Mouse (Mus musculus) CD4-positive helper T cell, adult 2 months (primary cell): ENCODE data around the gene Gfy.
A peak's percentile ranks its signal among the peaks of the same experiment; 100 is the strongest.

ENCODE experiments used
- DNase-seq: peaks from one replicate; pipeline ENCODE4 v3.0.0-alpha.2; 2012; ENCODE audit warnings: low read depth, missing footprints, low spot score

Gene Gfy

DNA sequence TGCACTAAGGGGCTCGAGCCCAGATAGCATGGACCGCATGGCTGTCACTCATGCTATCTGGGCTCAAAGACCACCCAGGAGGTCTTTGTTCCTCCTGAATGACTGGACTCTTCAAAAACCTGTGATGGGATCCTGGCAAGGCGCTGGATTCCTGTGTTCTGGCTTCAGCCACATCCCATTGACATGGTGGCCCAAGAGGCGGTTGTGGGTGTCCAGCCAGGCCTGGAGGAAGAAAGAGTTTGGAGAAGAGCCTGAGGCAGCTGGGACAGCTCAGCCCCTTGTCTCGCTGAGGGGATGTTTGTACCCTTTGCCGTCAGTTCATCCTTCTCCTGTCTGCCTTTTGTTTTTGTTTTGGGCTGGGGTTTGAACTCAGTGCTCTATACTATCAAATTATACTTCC lies 29.8 kb downstream of the Gfy start:
- no peak for DNase-seq

DNA sequence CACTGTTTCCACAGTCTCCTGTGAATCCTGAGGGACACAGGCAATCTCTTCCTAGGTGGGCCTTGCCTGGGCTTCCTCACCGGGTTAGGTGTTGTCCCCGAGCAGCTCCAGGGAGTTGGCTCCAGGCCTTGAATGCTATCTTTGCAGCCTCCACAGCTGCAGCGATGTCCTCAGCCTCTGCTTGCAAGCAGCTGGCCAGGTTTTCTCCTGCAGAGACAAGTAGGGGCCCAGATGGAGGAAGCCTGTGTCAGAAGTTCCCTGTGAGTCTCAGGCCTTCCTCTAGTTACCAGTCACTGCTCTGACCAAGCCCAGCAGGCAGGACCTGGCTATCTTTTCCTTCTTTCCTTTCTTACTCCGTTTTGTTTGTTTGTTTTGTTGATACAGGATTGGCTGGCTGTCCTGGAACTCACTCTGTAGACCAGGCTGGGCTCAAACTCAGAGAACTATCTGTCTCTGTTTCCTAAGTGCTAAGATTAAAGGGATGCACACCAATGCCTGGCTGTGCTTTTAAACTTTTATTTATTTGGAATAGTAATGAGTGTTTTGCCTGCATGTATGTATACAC lies 30.8 kb downstream of the Gfy start:
- DNase-seq = no peak

DNA sequence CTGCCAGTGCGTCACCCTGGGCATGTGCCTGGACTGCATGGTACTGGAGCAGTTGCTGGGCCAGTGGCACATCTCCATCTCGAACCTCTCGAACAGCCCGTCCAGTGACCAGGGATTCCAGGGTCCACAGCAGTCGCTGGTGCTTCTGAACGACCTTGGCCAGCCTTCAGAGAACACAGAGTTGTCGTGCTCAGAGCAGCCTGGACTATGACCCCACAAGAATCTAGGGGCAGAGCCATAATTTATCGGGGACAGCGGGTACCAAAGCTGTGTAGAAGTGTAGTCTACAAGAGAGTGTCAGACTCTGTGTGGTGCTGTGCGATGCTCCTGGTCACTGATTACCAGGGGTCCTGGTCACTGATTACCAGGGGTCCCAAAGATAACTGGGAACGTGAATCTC lies 31.5 kb downstream of the Gfy start:
- DNase-seq = no peak

DNA sequence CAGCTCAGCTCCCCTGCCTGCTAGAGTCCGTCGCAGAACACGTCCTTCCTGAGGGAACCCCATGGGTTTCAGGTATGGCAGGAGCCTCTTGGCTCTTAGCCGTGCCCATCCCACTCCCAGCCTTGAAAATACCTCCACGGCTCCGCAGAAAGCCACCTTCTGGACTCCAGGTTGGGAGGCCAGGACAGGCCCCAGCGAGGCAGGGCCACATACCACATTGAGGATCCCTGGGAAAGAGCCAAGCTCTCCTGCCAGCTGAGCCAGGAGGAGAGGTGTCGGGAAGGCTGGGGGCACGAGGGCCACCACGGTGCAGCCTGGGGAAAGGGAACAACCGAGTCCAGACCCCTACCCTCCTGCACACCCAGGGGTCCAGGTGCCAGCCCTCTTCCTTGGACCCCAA lies 32.1 kb downstream of the Gfy start:
- DNase-seq = no peak

DNA sequence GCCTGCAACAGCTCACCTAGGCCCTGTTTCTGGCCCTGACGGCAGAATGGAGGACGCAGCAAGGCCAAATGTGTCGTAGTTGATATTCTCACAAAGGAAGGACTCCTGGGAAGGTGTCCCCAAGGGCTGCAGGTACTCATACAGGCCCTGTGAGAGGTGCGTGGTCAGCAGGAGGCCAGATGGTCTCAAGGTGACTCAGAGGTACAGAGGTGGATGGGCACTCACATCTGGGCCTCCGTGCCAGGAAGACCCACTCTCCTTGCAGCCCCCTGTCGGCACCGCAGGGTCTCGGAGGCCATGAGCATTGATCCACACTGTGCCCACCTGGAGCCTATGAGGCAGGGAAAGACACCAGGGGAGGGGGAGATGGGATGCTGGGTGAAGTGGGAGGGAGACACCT lies 33.9 kb downstream of the Gfy start:
- no peak for DNase-seq

DNA sequence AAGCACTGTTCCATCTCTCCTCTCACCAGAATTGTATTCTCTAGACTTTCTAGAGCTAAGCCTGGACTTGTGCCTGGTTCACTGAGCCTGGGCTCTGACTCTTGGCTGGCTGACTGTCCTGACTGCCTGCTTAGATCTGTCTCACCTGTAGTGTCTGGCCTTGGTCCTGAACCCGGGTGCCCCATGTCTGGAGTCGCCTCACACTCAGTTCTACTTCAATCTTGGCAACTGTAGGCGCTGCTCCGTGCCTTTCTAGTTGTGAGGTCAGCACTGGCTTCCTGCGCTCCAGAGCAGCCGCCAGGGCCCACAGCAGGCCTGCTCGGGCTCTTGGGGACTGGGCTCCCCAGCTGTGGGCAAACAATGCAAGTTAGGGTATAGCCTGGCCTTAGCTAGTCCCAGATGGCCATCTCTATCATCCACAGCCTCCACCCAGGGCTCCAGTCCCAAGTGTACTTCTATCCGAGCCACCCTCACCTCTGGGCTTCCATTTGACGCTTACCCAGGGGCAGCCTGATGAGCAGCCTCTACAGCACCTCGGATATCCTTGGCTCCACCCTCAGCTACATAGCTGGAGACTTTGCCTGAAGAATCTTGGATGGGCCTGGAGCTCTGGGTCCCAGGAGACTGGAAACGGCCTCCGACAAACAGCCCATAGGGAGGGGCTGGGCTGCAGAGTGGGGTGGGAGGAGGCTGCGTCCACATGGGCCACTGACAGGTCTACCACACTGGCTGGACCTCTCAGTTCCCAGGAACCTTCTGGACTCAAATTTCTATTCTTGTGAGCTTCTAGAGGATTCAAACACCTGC lies 34.8 kb downstream of the Gfy start:
- no peak for DNase-seq

DNA sequence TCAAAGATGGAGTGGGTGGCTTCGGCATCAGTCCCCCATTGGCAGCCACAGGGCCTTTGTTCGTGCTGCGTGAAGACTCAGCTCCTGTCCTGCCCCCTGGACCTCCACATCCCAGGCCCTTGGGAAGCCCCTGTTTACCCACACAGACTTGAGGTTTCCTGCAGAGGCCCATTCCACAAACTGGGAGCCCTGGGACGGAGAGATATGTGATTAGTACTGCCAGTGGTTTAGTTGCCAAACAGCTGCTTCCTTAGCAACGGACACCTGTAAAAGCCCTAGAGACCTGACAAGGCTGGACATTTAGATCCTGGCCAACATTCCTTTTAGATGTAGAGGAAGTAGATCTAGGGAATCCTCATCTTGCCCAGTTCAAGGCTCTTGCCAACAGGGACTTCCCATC lies 37.5 kb downstream of the Gfy start:
- DNase-seq = no peak

DNA sequence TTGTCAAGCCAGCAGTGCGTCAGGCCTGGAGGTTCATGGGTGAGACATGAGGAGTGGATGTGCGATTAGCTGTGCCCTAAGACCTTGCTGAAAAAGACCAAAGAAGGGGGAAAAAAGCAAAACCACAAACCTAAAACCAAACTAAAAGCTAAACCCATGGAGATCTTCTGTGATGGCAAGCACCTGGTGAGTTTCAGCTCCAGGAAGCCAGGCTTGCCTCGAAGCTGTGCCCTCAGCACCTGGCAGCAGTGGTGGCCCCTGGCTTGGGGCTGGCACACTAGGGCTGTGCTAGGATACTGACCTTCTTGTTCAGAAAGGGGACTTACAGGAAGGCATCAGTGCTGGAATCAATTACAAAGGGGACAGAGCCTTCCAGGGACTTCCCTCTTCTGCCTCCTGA lies 38.0 kb downstream of the Gfy start:
- DNase-seq = no peak

DNA sequence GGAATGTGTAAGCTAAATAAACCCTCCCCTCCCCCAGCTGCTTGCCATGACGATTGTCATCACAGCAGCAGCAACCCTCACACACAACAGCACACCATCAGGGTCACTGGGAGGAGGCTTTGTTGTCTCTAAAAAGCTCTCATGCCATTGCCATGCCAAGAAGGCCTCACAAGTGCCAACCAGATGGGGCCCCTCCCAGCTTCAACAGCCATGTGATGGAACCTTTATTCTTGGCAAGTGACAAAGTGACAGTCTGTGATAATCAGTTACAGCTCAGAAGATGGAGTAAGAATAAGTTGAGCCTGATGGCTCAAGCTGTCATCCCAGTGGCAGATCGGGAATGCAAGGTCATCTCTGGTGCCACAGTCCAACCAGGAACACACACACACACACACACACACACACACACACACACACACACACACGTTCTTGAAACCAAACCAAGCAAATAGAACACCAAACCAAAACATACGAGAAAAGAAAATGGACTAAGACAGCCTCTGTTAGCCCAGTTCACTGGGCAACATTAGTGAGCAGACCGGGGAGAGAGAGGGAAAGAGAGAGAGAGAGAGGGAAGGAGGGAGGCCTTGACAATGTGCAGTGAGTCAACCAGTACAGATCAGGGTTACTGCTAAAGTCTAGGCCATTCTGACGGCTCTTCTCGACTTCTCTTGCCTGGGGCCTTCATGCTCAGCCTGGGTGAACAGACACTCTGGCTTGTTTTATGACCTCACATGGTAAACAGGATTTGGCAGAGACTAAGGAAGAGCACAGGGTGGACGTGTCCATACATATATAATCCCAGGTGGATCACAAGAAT lies 39.3 kb downstream of the Gfy start:
- DNase-seq = no peak

DNA sequence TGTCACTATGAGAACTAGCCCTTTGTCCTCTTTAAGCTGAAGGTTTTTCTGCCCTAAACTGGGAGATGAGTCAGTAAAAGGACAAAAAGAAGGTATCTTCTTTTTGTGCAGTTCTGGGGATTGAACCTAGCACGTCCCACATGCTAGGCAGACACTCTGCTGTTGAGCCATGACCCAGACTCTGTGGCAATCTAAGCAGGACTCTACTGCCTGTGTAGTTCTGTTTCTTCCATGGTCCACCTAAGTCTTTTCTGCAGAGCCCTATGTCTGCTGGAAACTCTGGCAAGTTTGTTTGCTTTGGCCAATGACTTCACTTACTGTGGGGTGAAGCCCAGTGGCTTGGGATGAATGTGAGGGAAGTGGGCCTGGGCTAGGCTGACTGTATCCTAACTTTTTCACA lies 41.0 kb downstream of the Gfy start:
- no peak for DNase-seq

DNA sequence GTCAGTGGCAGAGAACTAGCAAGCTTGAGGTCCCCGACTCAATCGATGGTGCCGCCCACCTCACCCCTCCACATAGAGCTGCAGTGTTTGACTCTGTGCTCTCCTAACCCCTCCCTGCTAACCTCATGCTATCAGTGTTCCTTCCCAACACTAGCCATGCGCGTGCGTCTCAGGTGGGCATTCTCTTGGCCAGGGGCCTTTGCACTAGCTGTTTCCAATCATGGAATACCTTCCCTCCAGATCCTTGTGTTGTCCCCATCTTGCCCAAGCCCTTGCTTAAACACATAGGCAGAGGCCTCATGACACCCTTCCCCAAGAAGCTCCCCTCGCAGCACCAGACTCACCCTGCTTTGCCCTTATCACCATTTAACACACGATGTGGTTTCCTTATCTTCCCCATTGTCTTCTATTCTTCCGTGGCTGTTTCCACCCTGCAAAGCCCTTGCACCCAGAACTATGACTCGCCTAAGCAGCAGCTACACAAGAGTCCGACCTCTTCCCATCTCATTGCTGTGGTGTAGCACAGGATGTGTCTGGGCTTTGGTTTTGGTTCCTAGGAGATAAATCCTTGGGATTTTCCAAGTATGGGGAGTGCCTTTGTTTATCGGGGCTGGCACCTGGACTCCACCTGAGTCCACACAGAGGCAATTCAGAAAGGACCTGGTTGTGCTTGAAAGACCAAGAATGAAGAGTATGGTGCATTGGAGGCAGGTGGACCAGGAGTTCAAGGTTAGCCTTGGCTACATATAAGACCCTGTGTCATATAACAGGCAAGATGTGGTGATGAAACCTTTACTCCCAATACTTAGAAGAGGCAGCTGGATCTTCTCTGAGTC lies 42.0 kb downstream of the Gfy start:
- DNase-seq = peak; percentile 73

DNA sequence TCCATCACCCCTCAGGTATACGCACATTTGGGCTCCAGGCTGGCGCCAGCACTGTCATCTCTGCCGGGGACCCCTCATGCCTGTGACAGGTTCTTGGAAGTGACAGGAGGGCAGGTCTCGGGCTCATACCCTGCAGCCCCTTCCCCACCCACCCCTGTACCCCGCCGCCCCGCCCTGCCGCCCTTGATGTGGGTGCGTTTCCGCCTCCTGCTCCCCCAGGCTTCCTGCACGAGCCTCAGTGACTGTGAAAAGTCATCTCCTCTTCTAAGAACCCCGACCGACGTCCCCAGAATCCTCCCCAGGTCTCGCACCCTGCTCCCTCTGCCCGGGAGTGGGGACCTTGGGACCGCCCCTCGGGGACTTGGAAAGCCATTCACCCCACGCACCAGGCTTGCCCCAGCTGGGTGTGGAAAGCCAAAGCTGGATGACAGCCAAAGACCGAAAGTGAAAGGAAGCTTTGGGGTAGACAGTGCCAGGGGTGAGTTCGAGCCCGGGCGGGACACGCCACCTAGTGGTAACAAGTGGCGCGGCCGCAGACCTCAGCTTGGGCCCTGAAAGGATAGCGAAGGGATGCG lies 43.3 kb downstream of the Gfy start, which contains the start of the genes Gm45713 and Flt3l:
TSS of gene Gm45713 (minus strand) at position 239 of the 575 bp plus-strand sequence.
TSS of gene Flt3l (minus strand) at position 440 of the 575 bp plus-strand sequence.
- peak; percentile 95 for DNase-seq

DNA sequence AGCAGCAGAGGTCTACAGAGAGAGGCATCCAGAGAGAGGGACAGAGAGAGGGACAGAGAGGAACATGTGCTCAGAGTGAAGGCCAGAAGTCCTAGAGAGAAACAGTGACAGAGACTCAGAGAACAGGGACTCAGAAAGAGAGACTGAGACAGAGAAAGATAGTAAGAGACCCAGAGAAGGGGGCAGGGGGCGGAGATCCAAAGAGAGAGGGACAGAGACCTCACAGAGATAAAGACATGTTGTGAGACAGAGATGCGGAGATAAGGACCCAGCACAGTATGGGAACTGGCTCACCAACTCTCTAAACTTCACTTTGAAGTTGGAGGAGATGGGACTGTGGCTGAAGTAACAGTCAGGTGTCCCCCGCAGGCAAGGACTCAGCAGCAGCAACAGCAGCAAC lies 44.0 kb downstream of the Gfy start:
- DNase-seq = peak; percentile 59

DNA sequence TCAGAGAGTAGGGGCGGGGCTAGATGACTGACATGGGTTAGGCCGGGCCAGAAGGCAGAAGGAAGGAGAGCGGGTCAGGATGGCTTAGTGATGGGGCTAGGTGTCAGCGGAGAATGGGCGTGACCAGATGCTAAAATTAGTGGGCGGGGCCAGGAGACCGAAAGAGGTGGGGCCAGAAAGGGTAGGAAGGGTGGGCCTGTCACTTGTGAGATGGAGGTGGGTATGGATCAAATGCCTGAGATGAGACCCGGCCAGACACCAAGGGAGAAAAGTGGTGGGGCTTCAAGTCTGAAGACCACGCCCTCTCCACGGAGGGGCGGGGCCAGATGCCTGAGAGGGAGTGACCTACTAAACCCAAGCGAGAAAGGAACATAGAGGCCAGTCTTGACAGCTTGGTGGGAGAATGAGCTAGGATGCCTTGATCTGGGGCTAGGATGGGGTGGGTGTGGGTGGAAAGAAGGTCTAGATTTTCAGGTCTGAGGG lies 44.8 kb downstream of the Gfy start:
- DNase-seq = peak; percentile 82

DNA sequence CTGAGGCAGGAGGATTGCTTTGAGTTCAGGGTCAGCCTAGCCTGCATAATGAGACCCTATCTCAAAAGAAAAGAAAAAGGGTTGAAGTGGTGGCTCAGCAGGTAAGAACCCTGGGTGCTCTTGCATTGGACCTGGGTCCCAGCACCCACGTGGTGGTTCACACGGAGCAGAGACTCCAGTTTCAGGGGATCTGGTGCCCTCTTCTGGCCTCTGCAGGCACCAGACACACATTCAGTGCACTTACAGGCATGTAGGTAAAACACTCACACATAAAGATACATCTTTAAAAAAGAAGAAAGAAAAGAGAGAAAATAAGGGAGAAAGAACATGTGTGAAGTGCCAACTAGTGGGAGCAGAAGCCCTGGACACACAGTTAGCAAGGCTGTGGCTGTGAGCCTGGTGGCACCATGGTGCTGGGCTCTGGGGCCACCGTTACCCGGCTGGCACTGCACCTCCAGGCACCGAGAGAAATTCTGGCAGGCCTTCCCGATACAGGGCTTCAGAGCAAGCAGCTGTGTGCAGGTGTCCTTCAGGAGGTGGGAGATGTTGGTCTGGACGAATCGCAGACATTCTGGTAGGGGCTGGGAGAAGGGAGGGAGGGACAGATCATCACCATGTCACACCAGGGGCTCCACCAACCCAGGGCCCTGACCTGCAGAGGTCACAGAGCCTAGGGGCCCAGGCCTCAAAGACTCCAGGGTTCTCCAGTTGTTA lies 45.8 kb downstream of the Gfy start:
- DNase-seq = no peak

DNA sequence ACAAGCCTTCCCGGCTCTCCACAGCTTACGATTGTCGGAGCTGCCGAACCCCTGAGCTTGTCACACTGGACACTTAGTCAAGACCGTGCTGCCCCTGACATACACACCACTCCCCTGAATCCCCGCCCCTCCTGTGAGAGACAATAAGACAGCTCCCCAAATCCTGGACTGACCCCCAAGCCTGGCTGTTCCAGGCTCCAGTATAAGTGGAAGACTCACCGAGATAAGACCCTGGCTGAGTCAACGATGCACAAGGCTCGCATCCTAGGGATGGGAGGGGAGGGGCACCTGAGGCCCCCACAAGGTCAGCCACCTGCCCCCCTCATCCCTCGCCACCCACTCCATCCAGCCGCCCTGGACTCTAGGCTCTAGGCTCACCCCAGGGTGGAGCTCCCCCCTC lies 47.5 kb downstream of the Gfy start:
- DNase-seq = no peak

DNA sequence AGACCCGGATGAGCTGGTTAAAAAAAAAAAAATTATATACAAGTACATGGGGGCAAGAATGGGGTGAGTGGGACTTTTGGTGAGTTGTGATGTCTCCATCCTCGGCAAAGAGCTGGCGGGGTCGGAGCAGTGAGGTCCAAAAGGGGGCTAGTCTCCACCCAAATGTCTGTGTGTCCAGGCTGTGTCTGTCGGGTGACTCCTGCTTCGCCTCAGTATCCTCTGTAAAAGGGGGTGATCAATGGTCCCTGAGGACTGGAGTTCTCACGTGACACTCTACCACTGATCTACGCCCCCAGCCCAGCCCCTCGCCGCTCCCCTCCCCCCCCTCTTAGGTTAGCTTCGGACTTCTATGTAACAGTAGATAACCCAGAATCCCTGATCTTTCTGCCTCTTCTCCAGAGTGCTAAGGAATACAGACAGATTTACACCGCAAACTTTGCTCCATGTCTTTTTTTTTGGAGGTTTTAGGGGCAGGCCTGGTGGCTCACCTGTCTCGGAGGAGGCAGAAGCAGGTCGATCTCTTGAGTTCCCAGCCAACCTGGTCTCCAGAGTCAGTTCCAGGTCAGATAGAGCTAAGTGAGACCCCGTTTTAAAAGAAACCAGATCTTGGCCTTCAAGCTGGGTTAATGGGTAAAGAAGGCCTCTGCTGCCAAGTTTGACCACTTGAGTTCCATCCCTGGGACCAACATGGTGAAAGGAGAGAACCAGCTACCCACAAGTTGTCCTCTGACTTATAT lies 49.4 kb downstream of the Gfy start:
- DNase-seq = no peak

DNA sequence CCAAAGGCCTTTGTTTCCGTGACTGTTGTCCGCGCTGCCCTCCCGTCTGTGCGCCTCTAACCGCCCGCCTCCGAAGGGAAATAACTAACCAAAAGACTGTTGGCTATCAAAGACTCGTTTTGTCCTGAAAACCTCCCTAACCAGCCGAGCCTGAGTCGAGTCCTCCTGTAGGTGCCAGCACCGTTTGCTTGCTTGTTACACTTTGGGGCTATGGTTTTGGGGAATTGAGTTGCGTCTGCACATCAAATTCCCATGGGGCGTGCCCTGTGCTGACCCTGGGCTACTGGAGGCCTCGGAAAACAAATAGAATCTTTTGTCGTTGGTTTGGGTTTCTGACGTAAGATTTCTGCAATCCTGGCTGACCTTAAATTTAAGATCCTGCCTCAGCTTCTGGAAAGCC lies 50.1 kb downstream of the Gfy start:
- DNase-seq = no peak

DNA sequence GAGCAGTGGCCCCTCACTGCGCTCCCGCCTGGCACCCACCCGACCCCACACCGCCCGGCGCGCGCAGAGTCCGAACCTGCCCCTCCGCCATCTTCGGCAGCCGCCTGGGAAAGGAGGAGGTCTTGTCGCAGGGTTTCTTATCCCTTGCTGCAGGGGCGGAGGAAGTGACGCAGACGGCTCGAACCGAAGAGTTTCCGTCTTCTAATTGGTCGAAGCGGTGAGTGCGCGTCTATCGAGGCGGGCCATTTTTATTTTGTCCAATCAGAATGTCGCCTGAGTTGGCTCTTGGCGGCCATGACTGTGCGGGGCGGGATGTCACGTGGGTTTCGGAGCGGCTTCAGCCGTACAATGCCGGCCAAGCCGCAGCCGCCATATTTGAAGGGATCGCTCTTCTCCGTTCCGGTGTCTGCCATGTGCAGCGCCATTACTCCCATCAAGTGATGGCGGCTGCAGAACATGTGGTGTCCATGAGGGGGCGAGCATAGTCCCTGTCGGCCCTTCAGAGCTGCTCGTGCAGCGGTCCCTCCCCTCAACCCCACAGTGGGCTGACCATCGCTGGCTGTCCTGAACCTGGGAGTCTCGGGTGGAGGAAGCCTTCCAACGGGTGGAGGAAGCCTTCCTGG lies 50.6 kb downstream of the Gfy start, which contains the start of gene Rpl13a:
TSS of gene Rpl13a (minus strand) at position 138 of the 623 bp plus-strand sequence.
- peak; percentile 100 for DNase-seq
